Mouse (Mus musculus) embryonic facial prominence, embryonic 13.5 days (tissue): Measurements from ENCODE around the gene Olfr1346. TPM values are rescaled to one million over a fixed set of nuclear protein-coding genes. Genes with fewer than 3 reads are reported as not detected.

ENCODE experiments used
- ATAC-seq: fragments of 200-750 bp; cut with Nextera tagmentation; 2 replicates; pipeline ENCODE4 v1.8.0; 2017; ENCODE audit warnings: low read depth; ENCODE audit not compliant: insufficient number of reproducible peaks, insufficient read depth, low FRiP score, low TSS enrichment
- H3K27ac ChIP-seq: fragments of 300-500 bp; sonication (generic); 2 replicates; pipeline ENCODE4 v1.5.1; 2015; ENCODE audit warnings: moderate library complexity, mild to moderate bottlenecking, inconsistent platforms
- H3K27me3 ChIP-seq: fragments of 300-500 bp; sonication (generic); 2 replicates; pipeline ENCODE4 v1.6.1; 2015; ENCODE audit warnings: mild to moderate bottlenecking, inconsistent platforms
- H3K36me3 ChIP-seq: fragments of 300-500 bp; sonication (generic); 2 replicates; pipeline ENCODE4 v1.6.1; 2015; ENCODE audit warnings: mild to moderate bottlenecking, inconsistent platforms
- H3K4me1 ChIP-seq: fragments of 300-500 bp; sonication (generic); 2 replicates; pipeline ENCODE4 v1.6.1; 2015; ENCODE audit warnings: inconsistent platforms
- H3K4me2 ChIP-seq: fragments of 300-500 bp; sonication (generic); 2 replicates; pipeline ENCODE4 v1.6.1; 2015; ENCODE audit warnings: moderate library complexity, mild to moderate bottlenecking, inconsistent platforms
- H3K4me3 ChIP-seq: fragments of 300-500 bp; sonication (generic); 2 replicates; pipeline ENCODE4 v1.5.1; 2015; ENCODE audit warnings: mild to moderate bottlenecking, inconsistent platforms
- H3K9ac ChIP-seq: fragments of 300-500 bp; sonication (generic); 2 replicates; pipeline ENCODE4 v1.6.1; 2015; ENCODE audit warnings: mild to moderate bottlenecking, inconsistent platforms
- H3K9me3 ChIP-seq: fragments of 300-500 bp; sonication (generic); 2 replicates; pipeline ENCODE4 v1.6.1; 2016; ENCODE audit warnings: inconsistent platforms
- WGBS: fragments of 180-500 bp; shearing (Covaris S2); methylation state at CpG from one replicate; pipeline ENCODE4 v1.1.7; 2015; ENCODE audit warnings: mixed read lengths; 5-methylcytosine and 5-hydroxymethylcytosine counted together
- polyA plus RNA-seq: library from polyadenylated mRNA; unstranded; fragments of >200 nt; fragmentation: Nextera tagmentation; extraction: Ambion mirVana; gene quantifications from 2 replicates; pipeline ENCODE4 v1.2.1, GENCODE M21; 2015

Gene Olfr1346
- polyA plus RNA-seq, 1 experiment from 2014 or later = not detected

GRCm38 (mm10) chr7:6508648-6509047 lies 41.7 kb downstream of the Olfr1346 start, which contains the start of gene Olfr1348:
TSS of gene Olfr1348 (minus strand) at chr7:6508748.
- 90% methylated on average over 1 of the region's 1 CpGs for WGBS
- no peaks in the 10 kb centered on the region; the same call in 1 of the 2 replicates for H3K9me3 ChIP-seq
- H3K36me3 ChIP-seq = no peaks in the 10 kb centered on the region
- no peak within 1 kb of the TSS for H3K9ac ChIP-seq
- no peak within 1 kb of the TSS for H3K27ac ChIP-seq
- no peaks in the 10 kb centered on the region for H3K27me3 ChIP-seq
- H3K4me2 ChIP-seq = no peak within 1 kb of the TSS
- ATAC-seq = no peak
- H3K4me3 ChIP-seq = no peak within 1 kb of the TSS
- no peaks in the 10 kb centered on the region for H3K4me1 ChIP-seq

- no peak for ATAC-seq
- 17% methylated on average over 1 of the region's 1 CpGs for WGBS
- no peak overlapping the region for H3K27ac ChIP-seq
- no peak overlapping the region for H3K4me3 ChIP-seq
- peaks cover 21% of the 10 kb centered on the region for H3K9me3 ChIP-seq
- no peaks in the 10 kb centered on the region for H3K4me1 ChIP-seq
- H3K27me3 ChIP-seq = no peaks in the 10 kb centered on the region
- H3K36me3 ChIP-seq = no peaks in the 10 kb centered on the region
- no peak overlapping the region for H3K4me2 ChIP-seq
- no peak overlapping the region for H3K9ac ChIP-seq
These were observed 54.8 kb downstream of the Olfr1346 start for GRCm38 (mm10) chr7:6521666-6522065.

GRCm38 (mm10) chr7:6522850-6523249 lies 55.9 kb downstream of the Olfr1346 start, which contains the start of gene Olfr1349:
TSS of gene Olfr1349 (minus strand) at chr7:6522950.
- no peaks in the 10 kb centered on the region for H3K4me1 ChIP-seq
- H3K27ac ChIP-seq = no peak within 1 kb of the TSS
- no peak within 1 kb of the TSS for H3K4me2 ChIP-seq
- no peak for ATAC-seq
- no peak within 1 kb of the TSS for H3K9ac ChIP-seq
- H3K27me3 ChIP-seq = no peaks in the 10 kb centered on the region
- peaks cover 23% of the 10 kb centered on the region for H3K9me3 ChIP-seq
- no peaks in the 10 kb centered on the region for H3K36me3 ChIP-seq
- H3K4me3 ChIP-seq = no peak within 1 kb of the TSS
- 86% methylated on average over 5 of the region's 5 CpGs for WGBS

GRCm38 (mm10) chr7:6525001-6525400 lies 58.1 kb downstream of the Olfr1346 start:
- no peak overlapping the region for H3K4me3 ChIP-seq
- no peaks in the 10 kb centered on the region for H3K36me3 ChIP-seq
- peaks cover 31% of the 10 kb centered on the region for H3K9me3 ChIP-seq
- no peak for ATAC-seq
- WGBS = 62% methylated on average over 3 of the region's 3 CpGs
- no peaks in the 10 kb centered on the region for H3K27me3 ChIP-seq
- H3K4me1 ChIP-seq = no peaks in the 10 kb centered on the region
- H3K27ac ChIP-seq = no peak overlapping the region
- no peak overlapping the region for H3K9ac ChIP-seq
- no peak overlapping the region for H3K4me2 ChIP-seq

GRCm38 (mm10) chr7:6526141-6526540 lies 59.2 kb downstream of the Olfr1346 start:
- 61% methylated on average over 5 of the region's 5 CpGs for WGBS
- no peak for ATAC-seq
- H3K9ac ChIP-seq = no peak overlapping the region
- H3K4me3 ChIP-seq = no peak overlapping the region
- peaks cover 31% of the 10 kb centered on the region for H3K9me3 ChIP-seq
- H3K4me1 ChIP-seq = no peaks in the 10 kb centered on the region
- no peaks in the 10 kb centered on the region for H3K27me3 ChIP-seq
- no peaks in the 10 kb centered on the region for H3K36me3 ChIP-seq
- H3K27ac ChIP-seq = no peak overlapping the region
- H3K4me2 ChIP-seq = no peak overlapping the region

Other genes with a start within 250 kb of the Olfr1346 start
- gene Zscan5b, start 244.8 kb upstream of the Olfr1346 start, polyA plus RNA-seq = not detected in 2 replicates
- not detected in 2 replicates for gene Epp13, start 214.4 kb upstream of the Olfr1346 start, polyA plus RNA-seq
- gene Zfp667, start 180.5 kb upstream of the Olfr1346 start, polyA plus RNA-seq = 8.3 and 9.7 TPM in 2 replicates
- gene Zfp583, start 135.8 kb upstream of the Olfr1346 start, polyA plus RNA-seq = 7.8 and 9.2 TPM in 2 replicates
- gene Gm3854, start 123.3 kb upstream of the Olfr1346 start, polyA plus RNA-seq = 3.1 and 4.0 TPM in 2 replicates
- 2.7 and 4.5 TPM in 2 replicates for gene Zfp78, start 103.8 kb upstream of the Olfr1346 start, polyA plus RNA-seq
- 12.8 and 13.7 TPM in 2 replicates for gene Zfp28, start 83.8 kb upstream of the Olfr1346 start, polyA plus RNA-seq
- gene Smim17, start 68.4 kb upstream of the Olfr1346 start, polyA plus RNA-seq = not detected in 2 replicates
- gene Gm20715, start 56.8 kb upstream of the Olfr1346 start, polyA plus RNA-seq = not detected in 2 replicates
- not detected in 2 replicates for gene Olfr1344, start 28.4 kb upstream of the Olfr1346 start, polyA plus RNA-seq
- not detected in 2 replicates for gene Olfr1336, start 10.9 kb upstream of the Olfr1346 start, polyA plus RNA-seq
- gene Olfr5, start 19.8 kb downstream of the Olfr1346 start, polyA plus RNA-seq = not detected in 2 replicates
- gene Olfr1347, start 32.7 kb downstream of the Olfr1346 start, polyA plus RNA-seq = not detected in 2 replicates
- gene Olfr1348, start 41.6 kb downstream of the Olfr1346 start, polyA plus RNA-seq = not detected in 2 replicates
- gene Olfr1349, start 55.8 kb downstream of the Olfr1346 start, polyA plus RNA-seq = not detected in 2 replicates
- not detected in 2 replicates for gene Olfr1350, start 97.7 kb downstream of the Olfr1346 start, polyA plus RNA-seq
- gene Zim1, start 229.3 kb downstream of the Olfr1346 start, polyA plus RNA-seq = 3.2 and 4.5 TPM in 2 replicates